Mouse (Mus musculus): Measurements from ENCODE around the gene A430005L14Rik.

DNA sequence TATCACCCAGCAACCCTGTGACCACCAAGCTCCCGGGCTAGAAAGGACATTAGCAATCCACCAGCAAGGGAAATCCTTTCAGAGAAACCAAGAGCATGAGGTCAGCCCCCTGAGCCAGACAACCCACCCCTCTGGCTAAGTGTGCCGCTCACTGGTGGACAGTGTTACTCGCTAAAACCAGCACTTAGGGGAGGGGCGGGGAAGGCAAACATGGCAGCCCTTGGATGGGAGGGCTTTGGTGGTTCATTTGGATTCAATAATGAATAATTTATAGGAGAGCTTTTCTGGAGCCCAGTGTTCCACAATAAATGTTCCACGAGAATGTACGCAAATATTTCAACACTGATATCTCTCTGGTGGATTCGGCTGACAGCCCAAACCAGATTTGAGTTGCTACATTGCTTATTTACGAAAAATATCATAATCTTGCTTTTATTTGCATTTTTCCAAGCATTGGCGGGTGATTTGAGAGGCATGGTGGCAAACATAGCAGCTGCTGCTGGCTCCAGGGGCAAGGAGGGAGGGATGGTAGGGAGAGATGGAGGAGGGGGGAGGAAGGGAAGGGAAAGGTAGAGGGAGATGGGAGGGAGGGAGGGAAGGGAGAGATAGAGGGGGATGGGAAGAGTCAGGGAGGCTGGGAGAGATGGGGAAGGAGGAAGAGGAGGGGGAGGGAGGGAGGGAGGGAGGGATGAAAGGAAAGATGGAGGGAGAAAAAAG lies 36.4 kb upstream of the A430005L14Rik start:
- TF ChIP-seq MAFK (IDR thresholded peaks at IDR 0.05; ENCODE audit: insufficient replicate concordance, low read length) = no peak
- no peak for TF ChIP-seq ZKSCAN1 (IDR thresholded peaks at IDR 0.05; ENCODE audit: borderline replicate concordance, low read depth, low read length)
- TF ChIP-seq CTCF (conservative IDR thresholded peaks at IDR 0.05 in 1 of 2, IDR thresholded peaks at IDR 0.05 in 1 of 2; ENCODE audit: low read depth in 2 of 2, low read length in 2 of 2) = no peak
- TF ChIP-seq RAD21 (IDR thresholded peaks at IDR 0.05; ENCODE audit: low read depth, low read length) = no peak
- TF ChIP-seq TBP (conservative IDR thresholded peaks at IDR 0.05; ENCODE audit: low read depth, low read length) = no peak
- TF ChIP-seq MAX (IDR thresholded peaks at IDR 0.05; ENCODE audit: low read length) = no peak
- TF ChIP-seq EP300 (IDR thresholded peaks at IDR 0.05; ENCODE audit: low read length) = no peak
- no peak for TF ChIP-seq RCOR1 (conservative IDR thresholded peaks at IDR 0.05; ENCODE audit: low read depth, low read length)
- no peak for TF ChIP-seq SIN3A (IDR thresholded peaks at IDR 0.05; ENCODE audit: low read length)
- TF ChIP-seq ZMIZ1 (IDR thresholded peaks at IDR 0.05; ENCODE audit: low read depth, low read length) = no peak

Measured in CH12.LX (cell line).